Mouse (Mus musculus): ENCODE measurements around the gene Hip1. TPM values are rescaled to one million over a fixed set of nuclear protein-coding genes. Genes with fewer than 3 reads are reported as not detected.
"Not testable (repeated sequence)": the region's sequence is repeated elsewhere in the genome, so short reads cannot be mapped to it uniquely, and the experiment has no call there.

Hip1 gene
- polyA plus RNA-seq, 1 experiment from 2014 or later = 7.3 TPM

DNA sequence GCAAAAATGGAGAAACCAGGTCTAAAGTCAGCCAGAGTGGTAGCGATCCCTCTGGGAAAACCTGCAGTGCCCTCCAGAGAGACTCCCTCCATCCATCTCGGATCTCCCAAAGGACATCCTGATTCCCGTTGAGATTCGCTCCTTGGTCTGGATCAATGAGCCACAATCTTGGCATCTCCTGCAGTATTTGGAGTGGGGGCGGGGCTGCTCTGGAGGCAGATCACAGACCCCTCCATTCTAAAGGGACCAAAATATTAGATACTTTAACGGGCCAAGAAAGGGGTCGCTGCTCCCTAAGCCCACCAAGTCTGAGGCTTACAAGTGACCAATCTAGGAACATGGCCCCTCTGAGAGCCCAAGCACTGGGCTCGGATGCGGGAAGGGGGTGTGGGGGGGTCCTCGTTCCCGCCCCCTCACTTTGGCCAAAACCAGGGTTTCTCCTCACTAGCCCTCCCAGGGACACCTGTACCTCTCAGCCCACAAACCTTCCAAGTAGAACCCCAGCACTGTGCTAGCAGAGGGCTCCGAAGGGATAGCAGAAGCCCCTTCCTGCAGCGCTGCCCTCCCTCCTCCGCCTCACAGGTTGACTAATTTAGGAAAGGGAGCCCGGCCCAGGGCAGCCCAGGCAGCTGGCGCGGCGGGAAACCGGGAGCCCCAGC is 56.6 kb downstream of the Hip1 start:
- Histone ChIP-seq H3K9ac (ENCODE audit: low read length) (peak overlapping the region; percentile 56), H3K4me1 (replicated peaks; ENCODE audit: control insufficient read depth, insufficient read depth) (0 out of 2 replicates have a peak, but pooled peaks cover 3% of the 10 kb centered on the region), H3K9me3 (ENCODE audit: control insufficient read depth, low read length) (no peaks in the 10 kb centered on the region), H3K36me3 (ENCODE audit: control insufficient read depth, insufficient read depth, low read length) (no peaks in the 10 kb centered on the region), H3K27ac (replicated peaks) (peak overlapping the region; percentile 74), H3K4me2 (replicated peaks; ENCODE audit: low read depth) (peak overlapping the region; percentile 64), H3K27me3 (ENCODE audit: control insufficient read depth, insufficient read depth, low read length) (no peaks in the 10 kb centered on the region), H3K4me3 (ENCODE audit: low read depth, low read length) (peak overlapping the region; percentile 64)
- WGBS = under 1% methylated on average over 19 of the region's 19 CpGs
- no peak for TF ChIP-seq EP300 (optimal IDR thresholded peaks at IDR 0.05)
- no peak for TF ChIP-seq CTCF (IDR thresholded peaks at IDR 0.05; ENCODE audit: low read depth)
- no peak for ATAC-seq (ENCODE audit: low FRiP score, low TSS enrichment)
- DNase-seq (ENCODE audit: low spot score) = no peak

DNA sequence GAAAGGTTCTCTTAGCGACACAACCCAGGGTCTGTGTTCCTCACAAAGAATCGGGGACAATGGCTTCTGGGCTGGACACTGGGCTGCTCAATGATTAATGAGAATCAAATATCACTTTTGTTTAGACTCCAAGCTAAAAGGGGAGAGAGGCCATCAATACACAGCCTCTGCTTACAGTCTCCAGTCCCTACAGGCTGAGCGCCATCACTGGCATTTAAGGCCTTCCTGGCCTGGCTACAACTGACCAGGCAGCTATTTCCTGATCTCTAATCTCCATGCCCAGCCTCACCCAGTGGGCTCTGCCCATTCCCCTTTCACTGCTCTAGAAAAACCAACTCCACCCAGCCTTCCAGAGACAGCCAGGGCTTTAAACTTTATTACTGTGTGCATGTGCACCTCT is 59.6 kb downstream of the Hip1 start:
- H3K27ac ChIP-seq (replicated peaks) = no peak overlapping the region
- WGBS = 38% methylated on average over 3 of the region's 3 CpGs
- no peak for TF ChIP-seq CTCF (IDR thresholded peaks at IDR 0.05; ENCODE audit: low read depth)
- TF ChIP-seq EP300 (optimal IDR thresholded peaks at IDR 0.05) = no peak
- no peak overlapping the region for H3K4me3 ChIP-seq (ENCODE audit: low read depth, low read length)
- no peaks in the 10 kb centered on the region for H3K27me3 ChIP-seq (ENCODE audit: control insufficient read depth, insufficient read depth, low read length)
- no peak for DNase-seq (ENCODE audit: low spot score)
- no peaks in the 10 kb centered on the region for H3K36me3 ChIP-seq (ENCODE audit: control insufficient read depth, insufficient read depth, low read length)
- 0 out of 2 replicates have a peak, but pooled peaks cover 3% of the 10 kb centered on the region for H3K4me1 ChIP-seq (replicated peaks; ENCODE audit: control insufficient read depth, insufficient read depth)
- no peak overlapping the region for H3K4me2 ChIP-seq (replicated peaks; ENCODE audit: low read depth)
- no peak overlapping the region for H3K9ac ChIP-seq (ENCODE audit: low read length)
- ATAC-seq (ENCODE audit: low FRiP score, low TSS enrichment) = no peak
- no peaks in the 10 kb centered on the region for H3K9me3 ChIP-seq (ENCODE audit: control insufficient read depth, low read length)

DNA sequence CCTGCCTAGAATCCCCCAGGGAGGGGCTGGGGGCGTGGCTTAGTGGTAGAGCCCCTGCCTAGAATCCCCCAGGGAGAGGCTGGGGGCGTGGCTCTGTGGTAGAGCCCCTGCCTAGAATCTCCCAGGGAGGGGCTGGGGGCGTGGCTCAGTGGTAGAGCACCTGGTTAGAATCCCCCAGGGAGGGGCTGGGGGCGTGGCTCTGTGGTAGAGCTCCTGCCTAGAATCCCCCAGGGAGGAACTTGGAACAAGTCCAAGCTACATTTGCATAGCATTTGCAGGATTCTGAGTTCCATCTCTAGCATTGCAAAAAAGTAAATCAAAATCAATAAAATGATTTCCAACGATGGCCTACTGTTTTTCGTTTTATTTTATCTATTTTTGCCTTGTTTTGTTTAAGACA is 61.1 kb downstream of the Hip1 start:
- WGBS = 88% methylated on average over 6 of the region's 6 CpGs
- H3K9ac ChIP-seq (ENCODE audit: low read length); H3K4me1 ChIP-seq (replicated peaks; ENCODE audit: control insufficient read depth, insufficient read depth); H3K4me3 ChIP-seq (ENCODE audit: low read depth, low read length); H3K9me3 ChIP-seq (ENCODE audit: control insufficient read depth, low read length); H3K27ac ChIP-seq (replicated peaks); ATAC-seq (ENCODE audit: low FRiP score, low TSS enrichment); H3K27me3 ChIP-seq (ENCODE audit: control insufficient read depth, insufficient read depth, low read length); H3K36me3 ChIP-seq (ENCODE audit: control insufficient read depth, insufficient read depth, low read length); DNase-seq (ENCODE audit: low spot score); H3K4me2 ChIP-seq (replicated peaks; ENCODE audit: low read depth): not testable (repeated sequence)

DNA sequence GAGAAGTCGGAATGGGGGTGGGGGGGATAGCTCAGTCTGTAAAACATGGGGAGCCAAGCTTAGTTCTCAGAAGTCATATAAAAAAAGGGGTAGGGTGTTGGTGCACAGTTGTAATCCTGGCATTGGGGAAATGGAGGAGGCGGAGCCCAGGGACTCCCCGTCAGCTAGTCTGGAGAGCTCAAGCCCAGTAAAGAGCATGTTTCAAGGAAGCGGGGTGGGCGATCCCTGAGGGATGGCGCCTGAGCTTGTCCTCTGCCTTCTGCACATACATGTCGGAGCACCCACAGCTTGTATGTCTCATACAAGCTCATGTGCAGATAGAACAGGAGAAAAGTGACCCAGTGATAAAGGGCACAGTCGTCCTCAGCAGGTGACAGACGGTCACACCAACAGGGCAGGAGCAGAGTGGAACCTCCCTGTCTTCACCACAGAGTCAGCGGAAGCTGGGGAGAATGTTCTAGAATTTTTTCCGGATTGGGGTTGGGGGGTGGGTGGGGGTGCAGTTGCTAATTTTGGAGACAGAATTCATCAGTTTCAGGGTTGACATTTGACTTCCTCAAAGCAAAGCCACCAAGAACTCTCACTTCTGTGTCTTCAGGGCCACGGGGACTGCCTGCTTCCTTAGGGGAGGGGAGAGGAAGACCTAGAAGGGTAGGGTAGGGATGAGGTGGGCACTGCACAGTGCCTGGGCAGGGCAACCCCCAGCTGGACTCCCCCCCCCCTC is 65.9 kb downstream of the Hip1 start:
- no peak overlapping the region for H3K27ac ChIP-seq (replicated peaks)
- no peak for DNase-seq (ENCODE audit: low spot score)
- H3K27me3 ChIP-seq (ENCODE audit: control insufficient read depth, insufficient read depth, low read length) = no peaks in the 10 kb centered on the region
- no peaks in the 10 kb centered on the region for H3K4me1 ChIP-seq (replicated peaks; ENCODE audit: control insufficient read depth, insufficient read depth)
- H3K36me3 ChIP-seq (ENCODE audit: control insufficient read depth, insufficient read depth, low read length) = no peaks in the 10 kb centered on the region
- TF ChIP-seq EP300 (optimal IDR thresholded peaks at IDR 0.05) (no peak), CTCF (IDR thresholded peaks at IDR 0.05; ENCODE audit: low read depth) (no peak)
- no peak overlapping the region for H3K9ac ChIP-seq (ENCODE audit: low read length)
- H3K9me3 ChIP-seq (ENCODE audit: control insufficient read depth, low read length) = no peaks in the 10 kb centered on the region
- no peak for ATAC-seq (ENCODE audit: low FRiP score, low TSS enrichment)
- no peak overlapping the region for H3K4me2 ChIP-seq (replicated peaks; ENCODE audit: low read depth)
- no peak overlapping the region for H3K4me3 ChIP-seq (ENCODE audit: low read depth, low read length)
- 82% methylated on average over 12 of the region's 12 CpGs for WGBS

DNA sequence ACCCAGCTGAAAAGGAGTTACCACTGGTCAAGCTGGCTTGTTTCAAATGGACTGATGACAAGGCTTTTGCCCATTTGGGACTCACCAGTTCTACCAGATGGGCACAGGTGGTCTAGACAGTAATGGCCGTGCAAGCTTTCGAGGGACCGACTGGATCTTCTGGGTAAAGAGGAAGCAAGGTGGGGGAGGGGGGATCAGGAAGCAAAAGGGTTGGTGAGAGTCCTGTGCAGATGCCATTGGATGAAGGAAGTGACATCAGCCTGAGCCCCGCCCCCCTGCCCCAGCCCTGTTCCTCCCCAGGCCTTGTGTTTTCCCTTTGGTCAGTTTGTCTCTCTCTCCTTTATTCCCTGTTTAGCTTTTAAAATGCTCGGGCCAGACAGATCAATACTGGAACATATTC is 68.7 kb downstream of the Hip1 start:
- no peak for TF ChIP-seq CTCF (IDR thresholded peaks at IDR 0.05; ENCODE audit: low read depth)
- TF ChIP-seq EP300 (optimal IDR thresholded peaks at IDR 0.05) = no peak
- no peak for DNase-seq (ENCODE audit: low spot score)
- WGBS = 83% methylated on average over 5 of the region's 5 CpGs
- H3K36me3 ChIP-seq (ENCODE audit: control insufficient read depth, insufficient read depth, low read length) = no peaks in the 10 kb centered on the region
- ATAC-seq (ENCODE audit: low FRiP score, low TSS enrichment) = no peak
- H3K27me3 ChIP-seq (ENCODE audit: control insufficient read depth, insufficient read depth, low read length) = no peaks in the 10 kb centered on the region
- H3K4me1 ChIP-seq (replicated peaks; ENCODE audit: control insufficient read depth, insufficient read depth) = no peaks in the 10 kb centered on the region
- H3K9ac ChIP-seq (ENCODE audit: low read length) = no peak overlapping the region
- H3K9me3 ChIP-seq (ENCODE audit: control insufficient read depth, low read length) = no peaks in the 10 kb centered on the region
- H3K4me3 ChIP-seq (ENCODE audit: low read depth, low read length) = no peak overlapping the region
- H3K27ac ChIP-seq (replicated peaks) = no peak overlapping the region
- H3K4me2 ChIP-seq (replicated peaks; ENCODE audit: low read depth) = no peak overlapping the region

DNA sequence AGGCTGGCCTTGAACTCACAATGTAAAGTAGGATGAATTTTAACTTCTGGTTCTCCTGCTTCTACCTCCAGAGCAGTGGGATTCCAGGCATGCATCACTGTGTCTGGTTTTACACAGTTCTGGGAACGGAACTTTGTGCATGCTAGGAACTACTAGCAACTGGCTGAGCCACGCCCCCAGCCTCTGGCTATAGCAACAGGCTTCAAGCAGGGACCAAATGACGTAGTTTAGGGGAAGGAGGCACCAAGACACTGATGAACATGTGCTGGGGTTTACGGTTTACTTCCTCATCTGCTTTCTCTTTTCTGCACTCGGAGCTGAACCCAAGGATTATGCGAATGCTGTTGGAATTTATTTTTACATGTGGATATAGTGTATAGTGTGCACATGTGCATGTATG is 72.5 kb downstream of the Hip1 start:
- H3K4me2 ChIP-seq (replicated peaks; ENCODE audit: low read depth) = no peak overlapping the region
- 76% methylated on average over 6 of the region's 6 CpGs for WGBS

More for the DNA sequence above, 72.5 kb downstream of the Hip1 start:
- no peak for DNase-seq (ENCODE audit: low spot score)
- no peak overlapping the region for H3K9ac ChIP-seq (ENCODE audit: low read length)
- no peaks in the 10 kb centered on the region for H3K9me3 ChIP-seq (ENCODE audit: control insufficient read depth, low read length)
- no peak for TF ChIP-seq CTCF (IDR thresholded peaks at IDR 0.05; ENCODE audit: low read depth)
- no peak for TF ChIP-seq EP300 (optimal IDR thresholded peaks at IDR 0.05)
- no peak for ATAC-seq (ENCODE audit: low FRiP score, low TSS enrichment)
- H3K27me3 ChIP-seq (ENCODE audit: control insufficient read depth, insufficient read depth, low read length) = no peaks in the 10 kb centered on the region
- no peaks in the 10 kb centered on the region for H3K36me3 ChIP-seq (ENCODE audit: control insufficient read depth, insufficient read depth, low read length)
- H3K4me3 ChIP-seq (ENCODE audit: low read depth, low read length) = no peak overlapping the region
- H3K27ac ChIP-seq (replicated peaks) = no peak overlapping the region
- H3K4me1 ChIP-seq (replicated peaks; ENCODE audit: control insufficient read depth, insufficient read depth) = no peaks in the 10 kb centered on the region

All from stomach, postnatal 0 days (tissue).